Mouse (Mus musculus): ENCODE measurements around the gene Hadhb.
A peak's percentile ranks its signal among the peaks of the same experiment; 100 is the strongest.

Gene Hadhb

DNA sequence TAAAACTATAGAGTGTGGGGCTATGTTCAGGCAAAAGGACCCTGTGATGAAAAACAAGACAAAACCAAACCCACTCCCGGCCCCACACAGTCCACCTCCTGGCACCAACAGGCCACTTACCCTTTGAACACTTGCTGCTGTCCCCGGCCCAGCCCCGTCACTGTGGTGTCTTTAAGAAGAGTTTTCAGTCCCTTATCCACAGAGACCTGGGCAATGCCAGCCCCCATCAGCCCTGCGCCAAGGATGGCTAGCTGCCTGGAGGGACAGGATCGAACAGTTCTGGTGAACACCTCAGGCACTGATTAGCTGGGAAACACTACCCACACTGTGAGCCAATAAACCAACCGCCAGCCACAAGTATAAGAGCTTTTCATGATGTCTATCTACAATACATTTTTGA, 26.4 kb upstream of the Hadhb start:
- DNase-seq (ENCODE audit: low spot score), result no peak

GRCm38 (mm10) chr5:30131246-30131645, 23.8 kb upstream of the Hadhb start:
- no peak for DNase-seq (ENCODE audit: low spot score)

DNA sequence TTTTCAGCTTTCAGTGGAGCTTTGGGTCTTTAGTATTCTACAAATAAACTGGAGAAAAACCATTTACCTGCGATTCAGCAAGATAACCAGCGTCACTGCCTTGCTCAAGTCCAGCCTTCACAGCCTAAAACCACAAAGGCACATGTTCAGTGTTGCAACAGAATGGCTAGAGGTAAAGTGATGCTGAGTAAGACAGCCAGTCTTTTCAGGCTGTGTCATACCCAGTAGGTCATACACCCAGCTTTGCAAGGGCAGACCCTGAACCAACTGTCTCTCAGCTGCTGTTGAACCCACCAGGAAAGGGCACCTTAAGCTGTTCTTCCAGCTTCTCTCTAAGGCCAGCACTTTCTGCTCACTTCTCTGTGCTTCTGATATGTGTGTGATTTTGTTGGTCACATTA, 22.9 kb upstream of the Hadhb start:
- DNase-seq (ENCODE audit: low spot score), result no peak

GRCm38 (mm10) chr5:30135711-30136231, 19.3 kb upstream of the Hadhb start:
- no peak for DNase-seq (ENCODE audit: low spot score)

- no peak for DNase-seq (ENCODE audit: low spot score)
Observed at GRCm38 (mm10) chr5:30137271-30137670, 17.8 kb upstream of the Hadhb start.

DNA sequence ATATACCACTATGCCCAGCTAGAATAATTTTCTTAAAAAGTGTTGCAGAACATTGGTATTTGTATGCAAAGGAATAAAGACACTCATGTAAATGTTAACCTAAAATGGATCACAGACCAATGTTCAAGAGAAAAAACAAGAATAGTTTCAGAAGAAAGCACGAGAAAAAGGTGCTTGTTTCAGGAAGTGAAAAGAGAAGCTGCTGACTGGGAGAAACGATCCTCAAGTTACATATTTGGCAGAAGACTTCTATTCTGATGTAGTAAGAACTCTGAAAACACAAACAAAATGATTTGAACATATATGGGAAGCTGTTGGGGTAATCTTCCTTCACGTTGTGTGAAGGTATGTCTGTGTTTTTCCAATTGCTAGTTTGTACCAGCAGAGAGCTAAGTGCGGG, 16.9 kb upstream of the Hadhb start:
- no peak for DNase-seq (ENCODE audit: low spot score)

DNA sequence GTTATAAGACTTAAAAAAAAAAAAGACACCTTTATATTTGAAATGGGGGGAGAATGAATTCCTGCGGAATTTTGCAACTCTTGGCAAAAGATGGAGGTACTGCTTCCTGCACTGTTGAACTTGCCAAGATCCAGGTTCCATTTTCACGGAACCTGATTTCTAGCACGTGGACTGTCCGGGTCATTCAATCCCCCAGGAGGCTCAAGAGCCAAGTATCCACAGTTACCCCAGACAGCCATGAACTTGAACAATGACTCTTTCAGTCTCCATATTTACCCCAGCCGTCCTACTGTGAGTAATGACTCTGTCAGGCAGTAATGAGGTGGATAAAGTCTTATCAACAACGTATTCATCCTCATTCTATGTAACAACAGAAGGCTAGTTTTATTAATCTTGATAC, 8.5 kb upstream of the Hadhb start:
- DNase-seq (ENCODE audit: low spot score), result no peak

GRCm38 (mm10) chr5:30148133-30148920, 6.7 kb upstream of the Hadhb start:
- no peak for DNase-seq (ENCODE audit: low spot score)

- DNase-seq (ENCODE audit: low spot score), result no peak
Observed at GRCm38 (mm10) chr5:30152007-30152406, 3.0 kb upstream of the Hadhb start.

GRCm38 (mm10) chr5:30152413-30152812, 2.6 kb upstream of the Hadhb start:
- no peak for DNase-seq (ENCODE audit: low spot score)

GRCm38 (mm10) chr5:30153222-30153621, 1.8 kb upstream of the Hadhb start:
- no peak for DNase-seq (ENCODE audit: low spot score)

DNA sequence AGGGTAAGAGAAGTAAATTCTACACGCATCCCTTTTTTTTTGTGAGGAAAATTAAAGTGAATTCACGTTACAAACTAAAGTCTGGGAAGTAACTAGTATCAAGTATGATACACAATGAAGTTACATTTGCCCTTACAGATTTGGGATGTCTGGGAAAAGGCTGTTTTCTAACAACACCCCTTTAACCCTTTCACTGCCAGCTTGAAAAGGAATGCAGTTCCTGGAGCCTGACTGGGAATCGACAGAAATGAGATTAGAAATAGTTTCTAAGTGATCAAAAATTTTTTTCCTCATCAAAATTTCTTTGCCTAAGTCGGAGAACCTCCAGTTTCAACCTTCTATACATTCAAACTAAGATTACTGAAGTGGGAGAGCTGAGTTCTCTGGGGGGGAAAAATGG, 1.0 kb upstream of the Hadhb start:
- DNase-seq (ENCODE audit: low spot score), result no peak

DNA sequence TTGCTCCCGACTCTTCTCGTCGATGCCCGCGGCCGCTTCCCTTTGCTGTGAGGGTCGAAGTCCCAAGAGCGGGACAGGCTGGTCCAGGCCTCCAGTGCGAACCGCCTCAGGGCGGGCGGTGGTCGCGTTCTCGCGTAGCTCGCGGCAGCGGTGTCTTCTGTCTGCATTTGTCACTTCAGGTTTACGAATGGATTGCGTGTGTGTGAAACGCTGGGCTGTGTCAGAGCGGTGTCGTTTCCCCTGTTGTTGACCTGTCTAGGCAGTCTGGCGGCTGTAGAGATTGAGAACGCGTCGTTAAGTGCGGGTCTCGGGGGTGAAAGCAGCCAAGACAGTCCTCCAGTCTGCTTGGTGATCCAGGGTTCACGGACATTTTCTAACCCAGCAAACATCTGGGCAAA, 346 bp downstream of the Hadhb start:
- no peak for DNase-seq (ENCODE audit: low spot score)

DNA sequence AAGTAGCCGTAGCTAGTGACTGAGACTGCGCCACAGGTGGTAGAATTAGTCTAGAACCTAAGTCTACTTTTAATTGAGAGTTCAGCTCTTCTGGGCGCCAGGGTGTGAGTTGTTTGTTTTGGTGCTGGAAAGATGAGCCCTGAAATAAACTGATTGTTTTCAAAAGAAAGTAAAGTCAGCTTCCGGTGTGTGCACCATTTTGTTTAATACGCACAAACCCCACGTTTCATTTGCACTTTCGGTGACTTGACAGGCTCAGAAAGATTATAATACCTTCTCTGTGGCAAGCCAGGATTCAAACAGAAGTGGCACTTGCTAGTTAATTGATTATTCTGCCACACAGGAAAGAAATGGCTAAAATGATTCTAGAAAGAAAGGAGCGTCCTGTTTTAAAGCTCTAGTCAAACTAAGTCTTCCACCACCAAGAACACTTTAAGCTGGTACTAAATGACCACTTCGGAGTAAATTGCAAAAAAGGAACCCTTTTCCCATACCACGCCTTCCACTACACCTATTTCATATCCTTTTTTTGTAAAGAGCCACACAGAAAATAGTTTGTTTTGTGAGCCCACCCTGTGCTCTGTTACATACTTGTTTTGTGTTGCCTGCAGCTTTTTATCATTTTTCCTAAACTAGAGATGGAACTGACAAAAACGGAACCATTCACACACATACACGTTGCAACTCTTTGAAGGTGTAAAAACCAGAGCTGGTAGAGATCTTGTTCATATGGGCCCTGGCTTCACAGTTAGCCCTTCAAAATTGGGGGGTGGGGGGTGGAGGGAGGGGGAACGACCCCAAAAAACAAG, 977 bp downstream of the Hadhb start:
- no peak for DNase-seq (ENCODE audit: low spot score)

- no peak for DNase-seq (ENCODE audit: low spot score)
Observed at GRCm38 (mm10) chr5:30159601-30160000, 4.6 kb downstream of the Hadhb start.

- no peak for DNase-seq (ENCODE audit: low spot score)
Observed at GRCm38 (mm10) chr5:30161836-30162235, 6.8 kb downstream of the Hadhb start.

- no peak for DNase-seq (ENCODE audit: low spot score)
Observed at GRCm38 (mm10) chr5:30162339-30162738, 7.3 kb downstream of the Hadhb start.

DNA sequence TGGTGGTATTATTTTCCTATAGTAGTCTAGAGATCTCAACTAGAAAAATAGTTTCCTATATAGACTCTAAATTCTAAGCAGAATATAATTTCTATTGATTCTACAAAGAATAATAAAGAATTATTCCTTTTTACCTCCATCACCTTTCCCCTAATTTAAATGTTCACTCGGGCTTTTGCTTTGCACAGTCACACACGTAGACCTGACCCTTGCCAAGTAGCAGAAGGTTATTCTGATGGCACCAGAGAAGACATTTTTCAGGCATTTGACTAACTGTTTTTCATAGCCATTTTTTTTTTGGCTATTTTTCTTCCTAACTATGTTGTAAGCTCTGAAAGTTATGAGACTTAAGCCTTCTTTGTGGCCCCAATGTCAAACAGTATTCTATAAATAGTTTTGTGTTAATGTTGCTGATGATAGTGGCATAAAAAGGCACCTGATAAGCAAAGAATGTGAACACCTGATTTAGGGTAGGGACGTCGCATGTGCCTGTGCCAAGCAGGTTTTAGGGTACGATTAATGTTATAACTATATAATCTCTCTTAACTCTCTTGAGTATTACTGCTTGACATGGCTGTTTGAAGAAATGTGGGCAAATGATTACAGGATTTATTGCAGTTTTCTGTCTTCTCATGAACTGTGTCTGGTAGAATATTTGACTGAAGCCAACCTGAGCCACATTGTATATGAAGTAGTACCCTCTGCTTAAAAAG, 10.3 kb downstream of the Hadhb start:
- DNase-seq (ENCODE audit: low spot score), result no peak

DNA sequence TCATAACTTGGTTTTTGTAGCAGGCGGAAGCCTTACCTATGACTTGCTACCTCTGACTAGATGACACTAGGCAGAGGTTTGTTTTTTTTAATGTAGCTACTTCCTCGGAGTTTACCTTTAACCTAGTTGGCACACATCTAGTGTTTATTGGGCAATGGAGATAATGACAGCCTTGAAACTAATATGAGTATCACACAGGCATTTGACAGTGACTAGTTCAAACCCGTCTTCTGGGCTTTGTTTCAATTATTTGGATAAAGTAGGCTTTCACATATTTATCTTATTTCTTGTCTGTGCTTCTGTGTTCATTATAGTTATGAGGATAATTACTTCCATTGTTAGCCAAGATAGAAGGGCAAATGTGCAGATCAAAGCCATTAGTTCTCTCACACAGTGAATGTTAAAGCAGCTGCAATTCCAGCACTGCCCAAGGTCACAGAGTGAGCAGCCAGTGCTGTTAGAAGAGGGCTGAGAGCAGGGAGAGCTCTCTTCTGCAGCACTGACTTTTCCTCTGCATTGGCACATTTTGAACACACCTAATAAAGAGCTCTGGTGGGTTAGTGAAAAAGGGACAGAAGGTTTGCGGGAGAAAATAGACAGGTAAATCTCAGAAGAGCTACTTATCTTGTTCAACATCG, 15.4 kb downstream of the Hadhb start:
- peak; percentile 19 for DNase-seq (ENCODE audit: low spot score)

- DNase-seq (ENCODE audit: low spot score), result no peak
Observed at GRCm38 (mm10) chr5:30172115-30172514, 17.1 kb downstream of the Hadhb start.

GRCm38 (mm10) chr5:30172931-30173692, 18.1 kb downstream of the Hadhb start:
- DNase-seq (ENCODE audit: low spot score), result no peak
